Mouse (Mus musculus) limb, embryonic 10.5 days (tissue): ENCODE measurements around the gene Mtfmt. TPM values are rescaled to one million over a fixed set of nuclear protein-coding genes. Genes with fewer than 3 reads are reported as not detected.

Experiments used
- DNase-seq: peaks from one replicate; pipeline ENCODE4 v3.0.0-alpha.2; 2017; ENCODE audit warnings: low spot score
- H3K27ac ChIP-seq: fragments of 300-500 bp; sonication (generic); 2 replicates; pipeline ENCODE4 v1.5.1; 2016; ENCODE audit warnings: mild to moderate bottlenecking
- H3K27me3 ChIP-seq: fragments of 300-500 bp; sonication (generic); 2 replicates; pipeline ENCODE4 v1.6.1; 2016; ENCODE audit warnings: low read depth, mild to moderate bottlenecking; ENCODE audit not compliant: poor library complexity, severe bottlenecking
- H3K36me3 ChIP-seq: fragments of 300-500 bp; sonication (generic); 2 replicates; pipeline ENCODE4 v1.6.1; 2016; ENCODE audit warnings: mild to moderate bottlenecking, moderate library complexity
- H3K4me1 ChIP-seq: fragments of 300-500 bp; sonication (generic); 2 replicates; pipeline ENCODE4 v1.6.1; 2016
- H3K4me3 ChIP-seq: fragments of 300-500 bp; sonication (generic); 2 replicates; pipeline ENCODE4 v1.5.1; 2016; ENCODE audit warnings: mild to moderate bottlenecking, moderate library complexity
- H3K9me3 ChIP-seq: fragments of 300-500 bp; sonication (generic); replicated peaks from 2 replicates; pipeline ENCODE4 v1.6.1; 2016; ENCODE audit warnings: mild to moderate bottlenecking
- WGBS: fragments of 180-500 bp; shearing (Covaris S2); methylation state at CpG from one replicate; pipeline ENCODE4 v1.1.7; 2016; 5-methylcytosine and 5-hydroxymethylcytosine counted together
- polyA plus RNA-seq: library from polyadenylated mRNA; unstranded; fragments of >200 nt; fragmentation: Nextera tagmentation; extraction: Ambion mirVana; gene quantifications from 2 replicates; pipeline ENCODE4 v1.2.1, GENCODE M21; 2016

Gene Mtfmt
- polyA plus RNA-seq, 1 experiment from 2014 or later, result 22.9 TPM

DNA sequence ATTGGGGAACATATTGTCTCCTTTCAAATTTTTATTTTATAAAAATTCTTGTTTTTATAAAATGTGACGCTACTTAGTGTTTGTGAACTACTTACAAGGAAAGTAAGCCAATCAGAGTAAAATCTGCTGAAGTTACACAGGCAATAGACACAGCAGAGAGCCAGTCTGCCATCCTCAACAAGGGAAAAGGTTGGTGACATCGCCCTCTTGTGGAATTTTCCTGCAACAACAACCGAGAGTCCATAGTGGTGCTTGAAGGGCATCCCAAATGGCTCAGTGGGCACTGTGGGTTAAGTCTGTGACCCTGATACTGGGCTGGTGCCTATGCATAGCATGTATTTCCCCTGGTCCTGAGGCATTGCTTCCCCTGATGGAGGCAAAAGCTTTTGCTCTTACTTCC is 3.3 kb upstream of the Mtfmt start:
- 2% methylated on average over 3 of the region's 3 CpGs for WGBS
- Histone ChIP-seq H3K36me3 (no peaks in the 10 kb centered on the region), H3K4me3 (no peak overlapping the region), H3K27ac (no peak overlapping the region), H3K9me3 (no peaks in the 10 kb centered on the region), H3K27me3 (no peaks in the 10 kb centered on the region), H3K4me1 (peaks cover 7% of the 10 kb centered on the region)
- DNase-seq, result peak; percentile 79

- DNase-seq, result peak; percentile 58
- H3K27ac ChIP-seq, result no peak overlapping the region
- no peak overlapping the region for H3K4me3 ChIP-seq
- peaks cover 7% of the 10 kb centered on the region for H3K4me1 ChIP-seq
- H3K27me3 ChIP-seq, result no peaks in the 10 kb centered on the region
- H3K36me3 ChIP-seq, result peaks cover 11% of the 10 kb centered on the region
- 73% methylated on average over 5 of the region's 5 CpGs for WGBS
- H3K9me3 ChIP-seq, result no peaks in the 10 kb centered on the region
Measured at GRCm38 (mm10) chr9:65434140-65434539, 1.4 kb upstream of the Mtfmt start.

DNA sequence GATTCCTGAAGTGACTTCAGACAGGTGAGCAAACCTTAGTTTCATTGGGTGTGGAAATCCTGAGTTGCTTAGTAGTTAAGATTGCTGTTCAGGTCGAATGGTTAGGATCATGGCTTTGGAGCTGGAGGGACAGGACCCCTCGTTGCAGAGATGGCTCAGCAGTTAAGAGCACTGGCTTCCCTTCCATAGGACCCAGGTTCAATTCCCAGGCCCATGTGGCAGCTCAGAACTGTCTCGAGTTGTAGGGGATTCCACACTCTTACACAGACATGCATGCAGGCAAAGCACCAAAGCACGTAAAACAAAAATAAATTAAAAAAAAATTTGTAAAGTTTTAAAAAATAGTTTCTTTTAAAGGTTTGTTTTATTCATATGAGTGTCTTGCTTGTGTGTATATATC is 371 bp upstream of the Mtfmt start:
- no peak for DNase-seq
- peaks cover 16% of the 10 kb centered on the region for H3K36me3 ChIP-seq
- peak overlapping the region; percentile 83 for H3K4me3 ChIP-seq
- H3K4me1 ChIP-seq, result peaks cover 7% of the 10 kb centered on the region
- H3K27ac ChIP-seq, result no peak overlapping the region
- WGBS, result 75% methylated on average over 4 of the region's 4 CpGs
- no peaks in the 10 kb centered on the region for H3K9me3 ChIP-seq
- no peaks in the 10 kb centered on the region for H3K27me3 ChIP-seq

DNA sequence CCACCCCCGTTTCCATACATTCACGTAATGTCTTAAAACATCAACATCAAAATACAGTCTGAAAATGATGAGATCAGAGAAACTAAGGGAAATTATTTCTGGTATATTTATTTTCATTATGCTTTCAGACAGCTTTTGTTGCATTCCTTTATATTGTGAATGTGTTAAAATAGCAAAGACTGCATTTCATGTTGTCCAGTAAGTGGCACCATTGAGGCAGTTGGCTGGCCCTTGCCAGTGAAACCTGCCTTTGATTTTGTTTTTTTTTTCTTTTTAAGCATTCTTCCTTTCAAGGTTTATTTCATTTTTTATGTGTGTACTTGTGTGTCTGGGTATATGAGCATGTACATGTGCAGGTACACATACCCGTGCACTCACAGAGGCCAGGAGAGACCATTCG is 9.1 kb downstream of the Mtfmt start:
- Histone ChIP-seq H3K4me3 (no peak overlapping the region), H3K9me3 (no peaks in the 10 kb centered on the region), H3K4me1 (no peaks in the 10 kb centered on the region), H3K27ac (no peak overlapping the region), H3K27me3 (no peaks in the 10 kb centered on the region), H3K36me3 (peaks cover 78% of the 10 kb centered on the region)
- no peak for DNase-seq
- 96% methylated on average over 4 of the region's 4 CpGs for WGBS

GRCm38 (mm10) chr9:65447951-65448350 is 12.4 kb downstream of the Mtfmt start:
- Histone ChIP-seq H3K27me3 (no peaks in the 10 kb centered on the region), H3K36me3 (peaks cover 84% of the 10 kb centered on the region), H3K9me3 (no peaks in the 10 kb centered on the region), H3K27ac (no peak overlapping the region), H3K4me1 (no peaks in the 10 kb centered on the region), H3K4me3 (no peak overlapping the region)
- DNase-seq, result no peak
- 88% methylated on average over 6 of the region's 6 CpGs for WGBS

- no peak overlapping the region for H3K4me3 ChIP-seq
- no peaks in the 10 kb centered on the region for H3K27me3 ChIP-seq
- H3K36me3 ChIP-seq, result peaks cover under 1% of the 10 kb centered on the region; the same call in 1 of the 2 replicates
- 91% methylated on average over 2 of the region's 2 CpGs for WGBS
- no peak overlapping the region for H3K27ac ChIP-seq
- DNase-seq, result no peak
- H3K4me1 ChIP-seq, result peaks cover 19% of the 10 kb centered on the region
- H3K9me3 ChIP-seq, result no peaks in the 10 kb centered on the region
Measured at GRCm38 (mm10) chr9:65458975-65459374, 23.4 kb downstream of the Mtfmt start.

DNA sequence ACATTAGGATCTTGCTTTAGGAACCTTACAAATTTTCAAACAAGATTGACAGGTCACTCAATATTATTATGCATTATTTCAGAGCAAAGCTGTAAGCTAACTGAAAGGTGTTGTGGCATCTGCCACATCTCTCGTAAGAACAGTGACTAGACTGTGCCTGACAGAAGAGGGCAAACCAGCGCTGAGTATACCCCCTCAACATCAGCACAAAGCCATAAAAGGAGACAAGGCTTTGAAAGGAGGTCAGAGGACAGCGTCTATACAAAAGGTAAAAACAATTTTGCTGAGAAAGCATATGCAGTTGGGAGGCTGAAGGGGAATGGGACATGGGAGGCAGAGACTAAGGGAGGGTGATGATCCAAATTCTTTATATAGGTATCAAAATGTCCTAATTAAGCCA is 24.6 kb downstream of the Mtfmt start:
- Histone ChIP-seq H3K36me3 (peaks cover 9% of the 10 kb centered on the region), H3K4me3 (peak overlapping the region; percentile 82), H3K27ac (peak overlapping the region; percentile 90), H3K27me3 (no peaks in the 10 kb centered on the region), H3K9me3 (no peaks in the 10 kb centered on the region), H3K4me1 (peaks cover 19% of the 10 kb centered on the region)
- DNase-seq, result no peak
- 50% methylated on average over 3 of the region's 3 CpGs for WGBS

DNA sequence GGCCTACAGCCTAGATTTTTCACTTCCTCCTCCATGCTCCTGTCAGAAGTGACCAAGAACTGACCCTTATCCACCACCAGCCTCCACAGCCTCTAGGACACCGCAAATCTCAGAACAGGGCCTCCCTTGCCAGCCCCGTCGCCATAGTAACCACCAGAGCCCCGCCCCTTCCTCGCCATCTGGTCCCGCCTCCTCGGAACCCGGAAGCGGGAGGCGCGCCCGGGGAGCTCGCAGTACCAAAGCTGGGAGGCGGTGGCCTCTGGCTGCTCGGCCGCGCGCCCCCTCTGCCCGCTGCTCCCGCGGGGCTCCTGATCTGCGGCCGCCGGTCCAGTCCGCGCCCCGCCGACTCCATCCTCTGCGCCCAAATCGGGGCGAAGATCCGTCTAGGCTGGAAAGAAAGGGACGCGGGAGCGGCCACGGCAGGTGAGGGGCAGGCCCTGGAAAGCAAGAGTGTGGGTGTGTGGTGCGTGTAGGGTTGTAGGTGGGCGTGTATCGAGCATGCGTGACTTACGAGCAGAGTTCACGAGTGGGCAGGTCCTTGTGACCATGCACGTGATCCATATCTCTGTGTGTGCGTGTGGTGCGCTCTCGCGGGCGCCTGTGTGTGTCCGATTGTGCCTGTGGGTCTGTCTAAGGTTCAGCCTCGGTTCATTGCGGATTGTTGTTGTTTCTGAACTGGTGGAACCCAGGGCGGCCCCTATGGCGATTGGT is 25.3 kb downstream of the Mtfmt start, which contains the start of gene Spg21:
Gene Spg21 (plus strand): TSS at position 216 of the 711 bp plus-strand sequence.
- DNase-seq, result peak; percentile 99
- peaks cover 16% of the 10 kb centered on the region for H3K36me3 ChIP-seq
- H3K27me3 ChIP-seq, result no peaks in the 10 kb centered on the region
- no peaks in the 10 kb centered on the region for H3K9me3 ChIP-seq
- peak within 1 kb of the TSS; percentile 90 for H3K27ac ChIP-seq
- H3K4me1 ChIP-seq, result peaks cover 19% of the 10 kb centered on the region
- WGBS, result under 1% methylated on average over 53 of the region's 53 CpGs
- H3K4me3 ChIP-seq, result peak within 1 kb of the TSS; percentile 82

GRCm38 (mm10) chr9:65462544-65462943 is 27.0 kb downstream of the Mtfmt start:
- Histone ChIP-seq H3K4me3 (no peak overlapping the region), H3K4me1 (peaks cover 19% of the 10 kb centered on the region), H3K27me3 (no peaks in the 10 kb centered on the region), H3K27ac (no peak overlapping the region), H3K36me3 (peaks cover 30% of the 10 kb centered on the region), H3K9me3 (no peaks in the 10 kb centered on the region)
- 89% methylated on average over 5 of the region's 5 CpGs for WGBS
- DNase-seq, result no peak

- peaks cover 25% of the 10 kb centered on the region for H3K4me1 ChIP-seq
- DNase-seq, result no peak
- no peak overlapping the region for H3K27ac ChIP-seq
- H3K9me3 ChIP-seq, result no peaks in the 10 kb centered on the region
- no peak overlapping the region for H3K4me3 ChIP-seq
- peaks cover 38% of the 10 kb centered on the region for H3K36me3 ChIP-seq
- H3K27me3 ChIP-seq, result no peaks in the 10 kb centered on the region
- 92% methylated on average over 6 of the region's 6 CpGs for WGBS
Measured at GRCm38 (mm10) chr9:65464161-65464560, 28.6 kb downstream of the Mtfmt start.

DNA sequence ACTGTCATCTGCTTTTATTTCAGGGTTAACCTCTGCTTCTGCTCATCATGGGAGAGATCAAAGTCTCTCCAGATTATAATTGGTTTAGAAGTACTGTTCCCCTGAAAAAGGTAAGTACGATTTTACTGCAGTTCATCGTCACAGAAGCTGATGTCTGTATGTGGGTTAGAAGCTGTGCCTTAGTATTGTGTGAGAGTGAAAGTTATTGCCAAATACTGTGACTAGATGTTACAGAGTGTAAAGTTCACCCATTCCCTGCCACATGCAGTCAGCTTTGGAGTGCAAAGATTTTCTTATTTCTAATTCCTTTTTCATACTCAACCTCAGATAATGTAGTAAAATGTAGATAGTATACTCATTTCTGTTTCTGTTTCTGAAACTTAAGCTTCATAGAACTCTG is 29.7 kb downstream of the Mtfmt start:
- WGBS, result 94% methylated on average over 2 of the region's 2 CpGs
- peaks cover 48% of the 10 kb centered on the region for H3K36me3 ChIP-seq
- DNase-seq, result no peak
- H3K9me3 ChIP-seq, result no peaks in the 10 kb centered on the region
- H3K27me3 ChIP-seq, result no peaks in the 10 kb centered on the region
- H3K4me1 ChIP-seq, result peaks cover 22% of the 10 kb centered on the region
- no peak overlapping the region for H3K27ac ChIP-seq
- no peak overlapping the region for H3K4me3 ChIP-seq

DNA sequence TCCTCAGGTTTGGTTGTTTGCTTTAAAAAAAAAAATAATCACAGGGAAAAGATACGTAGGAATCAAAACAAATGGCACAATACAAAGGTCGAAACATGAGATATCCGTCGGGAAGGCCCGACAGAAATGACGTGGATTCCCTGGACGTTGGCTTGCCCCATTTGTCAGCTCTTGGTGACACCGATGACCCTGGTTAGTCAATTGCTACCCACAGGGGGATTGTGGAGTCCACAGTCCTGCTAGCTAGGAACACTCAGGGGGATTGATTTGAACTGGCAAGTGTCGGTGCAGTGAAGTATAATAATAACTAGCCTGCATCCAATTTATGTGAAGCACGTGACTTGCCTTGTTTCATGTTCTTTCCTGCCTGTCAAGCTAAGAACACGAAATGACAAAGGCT is 32.1 kb downstream of the Mtfmt start:
- H3K27me3 ChIP-seq, result no peaks in the 10 kb centered on the region
- 74% methylated on average over 11 of the region's 11 CpGs for WGBS
- peaks cover 13% of the 10 kb centered on the region for H3K4me1 ChIP-seq
- peaks cover 57% of the 10 kb centered on the region for H3K36me3 ChIP-seq
- H3K27ac ChIP-seq, result no peak overlapping the region
- H3K9me3 ChIP-seq, result no peaks in the 10 kb centered on the region
- no peak for DNase-seq
- H3K4me3 ChIP-seq, result no peak overlapping the region

GRCm38 (mm10) chr9:65472769-65473168 is 37.2 kb downstream of the Mtfmt start:
- no peaks in the 10 kb centered on the region for H3K9me3 ChIP-seq
- no peak for DNase-seq
- H3K27me3 ChIP-seq, result no peaks in the 10 kb centered on the region
- H3K36me3 ChIP-seq, result peaks cover 71% of the 10 kb centered on the region
- H3K4me3 ChIP-seq, result no peak overlapping the region
- H3K4me1 ChIP-seq, result peaks cover 12% of the 10 kb centered on the region
- no peak overlapping the region for H3K27ac ChIP-seq
- 91% methylated on average over 4 of the region's 4 CpGs for WGBS

GRCm38 (mm10) chr9:65479158-65479557 is 43.6 kb downstream of the Mtfmt start:
- no peaks in the 10 kb centered on the region for H3K27me3 ChIP-seq
- WGBS, result 85% methylated on average over 8 of the region's 8 CpGs
- no peak overlapping the region for H3K27ac ChIP-seq
- DNase-seq, result no peak
- no peaks in the 10 kb centered on the region for H3K4me1 ChIP-seq
- peaks cover 92% of the 10 kb centered on the region for H3K36me3 ChIP-seq
- no peaks in the 10 kb centered on the region for H3K9me3 ChIP-seq
- no peak overlapping the region for H3K4me3 ChIP-seq
